Mouse (Mus musculus) neural tube, embryonic 15.5 days (tissue): ENCODE data around the gene Oasl1. TPM values are rescaled to one million over a fixed set of nuclear protein-coding genes. Genes with fewer than 3 reads are reported as not detected.
A peak's percentile ranks its signal among the peaks of the same experiment; 100 is the strongest.
"Not testable (repeated sequence)": the region's sequence is repeated elsewhere in the genome, so short reads cannot be mapped to it uniquely, and the experiment has no call there.

Source experiments
- ATAC-seq: fragments of 200-750 bp; cut with Nextera tagmentation; 2 replicates; pipeline ENCODE4 v1.8.0; 2017; ENCODE audit warnings: mild to moderate bottlenecking, moderate TSS enrichment, moderate library complexity; ENCODE audit not compliant: low FRiP score
- H3K27ac ChIP-seq: fragments of 300-500 bp; sonication (generic); replicated peaks from 2 replicates; pipeline ENCODE4 v1.5.1; 2015; ENCODE audit warnings: mild to moderate bottlenecking, inconsistent platforms
- H3K27me3 ChIP-seq: fragments of 300-500 bp; sonication (generic); replicated peaks from 2 replicates; pipeline ENCODE4 v1.6.1; 2015; ENCODE audit warnings: inconsistent platforms
- H3K36me3 ChIP-seq: fragments of 300-500 bp; sonication (generic); 2 replicates; pipeline ENCODE4 v1.6.1; 2015; ENCODE audit warnings: inconsistent platforms
- H3K4me1 ChIP-seq: fragments of 300-500 bp; sonication (generic); 2 replicates; pipeline ENCODE4 v1.6.1; 2015; ENCODE audit warnings: inconsistent platforms
- H3K4me2 ChIP-seq: fragments of 300-500 bp; sonication (generic); 2 replicates; pipeline ENCODE4 v1.6.1; 2015; ENCODE audit warnings: inconsistent platforms, mild to moderate bottlenecking, moderate library complexity
- H3K4me3 ChIP-seq: fragments of 300-500 bp; sonication (generic); replicated peaks from 2 replicates; pipeline ENCODE4 v1.5.1; 2015; ENCODE audit warnings: mild to moderate bottlenecking, inconsistent platforms
- H3K9ac ChIP-seq: fragments of 300-500 bp; sonication (generic); replicated peaks from 2 replicates; pipeline ENCODE4 v1.6.1; 2015; ENCODE audit warnings: mild to moderate bottlenecking, inconsistent platforms
- H3K9me3 ChIP-seq: fragments of 300-500 bp; sonication (generic); replicated peaks from 2 replicates; pipeline ENCODE4 v1.6.1; 2016; ENCODE audit warnings: inconsistent platforms
- WGBS: fragments of 180-500 bp; shearing (Covaris S2); methylation state at CpG from one replicate; pipeline ENCODE4 v1.1.7; 2015; ENCODE audit warnings: mixed read lengths; 5-methylcytosine and 5-hydroxymethylcytosine counted together
- polyA plus RNA-seq: library from polyadenylated mRNA; unstranded; fragments of >200 nt; fragmentation: Nextera tagmentation; extraction: Ambion mirVana; gene quantifications from 2 replicates; pipeline ENCODE4 v1.2.1, GENCODE M21; 2015

Oasl1 gene
- 0.79 and 1.2 TPM in 2 replicates for polyA plus RNA-seq

DNA sequence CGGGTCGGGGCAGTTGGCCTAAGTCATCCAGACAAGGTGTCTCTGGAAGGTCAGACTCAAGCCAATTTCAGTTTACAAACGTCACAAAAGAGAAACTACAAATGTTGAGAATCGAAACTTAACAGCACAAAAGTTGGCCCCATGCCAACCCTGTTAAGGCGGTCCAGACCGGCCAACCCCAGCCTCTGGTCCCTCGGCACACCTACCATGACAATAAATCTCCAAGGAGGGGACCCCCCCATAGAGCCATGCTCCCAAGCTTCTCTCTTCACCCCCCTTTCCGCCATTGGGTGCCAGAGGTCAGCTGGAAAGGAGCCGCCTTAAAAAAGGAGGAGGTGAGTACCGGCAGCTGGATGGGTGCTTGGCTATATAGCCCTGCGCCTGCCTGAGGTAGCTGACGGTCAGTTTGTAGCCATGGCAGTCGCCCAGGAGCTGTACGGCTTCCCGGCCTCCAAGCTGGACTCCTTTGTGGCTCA, at the start of gene Oasl1:
Gene Oasl1, plus strand, starts transcription at position 243 of the 476 bp plus-strand sequence.
- Histone ChIP-seq H3K27me3 (no peaks in the 10 kb centered on the region), H3K4me1 (peaks cover 4% of the 10 kb centered on the region), H3K36me3 (no peaks in the 10 kb centered on the region), H3K27ac (no peak within 1 kb of the TSS), H3K4me2 (peak within 1 kb of the TSS; percentile 48), H3K9ac (no peak within 1 kb of the TSS), H3K4me3 (no peak within 1 kb of the TSS; the same call in 1 of the 2 replicates), H3K9me3 (no peaks in the 10 kb centered on the region)
- ATAC-seq, result no peak
- 31% methylated on average over 14 of the region's 15 CpGs for WGBS

DNA sequence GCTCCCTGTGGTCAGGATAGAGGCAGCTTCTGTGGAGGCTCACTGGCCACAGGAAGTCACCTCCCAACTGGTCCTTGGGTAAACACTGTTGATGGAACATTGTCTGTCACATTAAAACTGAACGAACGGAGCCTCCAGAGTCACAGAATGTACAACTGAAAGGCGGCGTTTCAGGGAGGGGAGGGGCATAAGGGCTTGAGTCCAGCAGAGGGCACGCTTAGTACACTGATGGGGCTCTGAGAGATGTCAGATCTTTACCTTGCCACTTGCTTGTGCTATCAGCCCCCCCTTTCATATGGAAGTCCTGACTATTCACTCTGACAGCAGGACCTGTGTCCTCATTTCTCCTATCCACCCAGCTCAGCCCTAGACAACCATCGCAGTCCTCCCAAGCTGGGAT, 47.2 kb upstream of the Oasl1 start:
- H3K4me2 ChIP-seq, result no peak overlapping the region
- 58% methylated on average over 6 of the region's 6 CpGs for WGBS
- ATAC-seq, result no peak

DNA sequence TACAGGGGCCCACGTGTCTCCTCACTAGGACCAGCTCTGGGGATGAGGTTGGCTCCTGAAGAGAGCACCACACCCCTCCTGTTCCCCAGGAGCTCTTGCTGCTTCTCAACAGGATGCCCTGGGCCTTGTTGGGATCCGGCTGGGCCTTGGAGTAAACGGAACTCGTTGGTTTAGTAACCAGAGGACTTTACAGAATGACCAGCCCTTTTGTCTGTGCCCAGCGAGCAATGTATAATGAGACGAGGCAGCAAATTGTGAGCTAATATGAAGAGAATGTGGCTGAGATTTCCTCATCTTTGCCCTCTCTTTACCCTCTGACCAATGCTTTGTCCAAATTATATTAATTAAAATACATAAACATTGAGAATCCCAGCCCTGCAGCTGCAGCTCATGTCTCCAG, 46.7 kb upstream of the Oasl1 start:
- ATAC-seq, result no peak
- Histone ChIP-seq H3K36me3 (no peaks in the 10 kb centered on the region), H3K4me1 (no peaks in the 10 kb centered on the region), H3K9me3 (no peaks in the 10 kb centered on the region), H3K4me2 (no peak overlapping the region), H3K27ac (no peak overlapping the region), H3K9ac (no peak overlapping the region), H3K27me3 (no peaks in the 10 kb centered on the region), H3K4me3 (no peak overlapping the region)
- WGBS, result 40% methylated on average over 6 of the region's 6 CpGs

More for the DNA sequence above, 47.2 kb upstream of the Oasl1 start:
- Histone ChIP-seq H3K4me3 (no peak overlapping the region), H3K36me3 (no peaks in the 10 kb centered on the region), H3K9ac (no peak overlapping the region), H3K27me3 (no peaks in the 10 kb centered on the region), H3K9me3 (no peaks in the 10 kb centered on the region), H3K27ac (no peak overlapping the region), H3K4me1 (no peaks in the 10 kb centered on the region)

DNA sequence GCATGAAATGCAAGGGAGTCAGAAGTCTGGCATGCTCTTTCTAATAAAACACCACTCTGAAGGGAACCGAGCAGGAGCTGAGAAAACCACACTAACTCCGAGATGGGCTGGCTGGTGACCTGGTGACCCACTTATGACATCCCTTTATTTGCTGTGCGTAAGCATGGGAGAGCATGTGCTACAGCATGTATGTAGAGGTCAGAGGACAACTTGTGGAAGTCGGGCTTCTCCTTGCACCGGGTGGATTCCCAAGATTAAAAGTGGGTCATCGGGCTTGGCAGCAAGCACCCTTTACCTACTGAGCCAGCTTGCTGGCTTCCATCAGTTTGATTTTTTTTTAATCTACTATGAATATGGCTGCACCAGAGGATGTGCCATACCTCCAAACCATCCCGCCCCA, 45.6 kb upstream of the Oasl1 start:
- H3K9me3 ChIP-seq, result no peaks in the 10 kb centered on the region
- no peak overlapping the region for H3K4me3 ChIP-seq
- H3K4me2 ChIP-seq, result no peak overlapping the region
- no peaks in the 10 kb centered on the region for H3K4me1 ChIP-seq
- H3K27ac ChIP-seq, result no peak overlapping the region
- no peaks in the 10 kb centered on the region for H3K36me3 ChIP-seq
- WGBS, result 67% methylated on average over 7 of the region's 7 CpGs
- no peaks in the 10 kb centered on the region for H3K27me3 ChIP-seq
- ATAC-seq, result no peak
- no peak overlapping the region for H3K9ac ChIP-seq

DNA sequence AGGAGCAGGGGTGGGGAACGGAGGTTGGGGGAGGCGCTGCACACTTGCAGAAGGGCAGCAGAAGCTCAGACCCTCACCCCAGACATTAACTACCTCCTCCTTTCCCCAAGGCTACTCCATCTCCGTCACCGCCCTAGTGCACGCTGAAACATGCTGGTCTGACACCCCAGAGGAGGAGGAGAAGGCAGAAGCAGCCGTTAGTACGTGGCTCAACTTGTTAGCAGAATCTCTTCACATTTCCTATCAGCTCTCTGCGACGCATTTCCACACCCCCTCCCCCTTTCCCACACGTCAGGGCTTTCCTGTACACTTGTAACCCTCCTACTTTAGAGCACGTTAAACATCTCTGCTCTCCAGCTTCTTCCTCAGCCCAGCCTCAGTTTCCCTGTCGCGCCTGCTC, 43.6 kb upstream of the Oasl1 start:
- Histone ChIP-seq H3K9me3 (no peaks in the 10 kb centered on the region), H3K27ac (no peak overlapping the region), H3K27me3 (no peaks in the 10 kb centered on the region), H3K4me2 (no peak overlapping the region), H3K9ac (no peak overlapping the region), H3K4me3 (no peak overlapping the region), H3K36me3 (no peaks in the 10 kb centered on the region), H3K4me1 (no peaks in the 10 kb centered on the region)
- ATAC-seq, result no peak
- 68% methylated on average over 13 of the region's 13 CpGs for WGBS

DNA sequence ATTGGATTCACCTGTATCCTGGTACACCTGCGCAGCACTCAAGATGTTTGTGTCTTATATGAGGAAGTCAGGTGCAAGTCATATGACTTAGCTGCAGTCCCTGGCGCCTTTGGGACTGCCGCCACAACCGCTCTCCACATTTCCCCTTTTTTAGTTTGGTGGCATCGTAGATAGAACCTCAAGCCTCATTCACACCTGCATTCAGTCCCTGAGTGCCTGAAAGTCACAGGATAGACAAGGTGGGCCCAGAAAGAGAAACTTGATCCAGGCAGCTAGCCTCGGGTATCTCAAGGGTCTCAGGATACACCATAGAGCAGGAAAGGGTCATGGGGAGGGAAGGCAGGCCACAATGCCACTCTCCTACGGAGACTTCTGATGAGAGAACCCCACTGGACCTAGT, 40.7 kb upstream of the Oasl1 start:
- 97% methylated on average over 6 of the region's 7 CpGs for WGBS
- not testable (repeated sequence) for H3K9me3 ChIP-seq, H3K27me3 ChIP-seq

DNA sequence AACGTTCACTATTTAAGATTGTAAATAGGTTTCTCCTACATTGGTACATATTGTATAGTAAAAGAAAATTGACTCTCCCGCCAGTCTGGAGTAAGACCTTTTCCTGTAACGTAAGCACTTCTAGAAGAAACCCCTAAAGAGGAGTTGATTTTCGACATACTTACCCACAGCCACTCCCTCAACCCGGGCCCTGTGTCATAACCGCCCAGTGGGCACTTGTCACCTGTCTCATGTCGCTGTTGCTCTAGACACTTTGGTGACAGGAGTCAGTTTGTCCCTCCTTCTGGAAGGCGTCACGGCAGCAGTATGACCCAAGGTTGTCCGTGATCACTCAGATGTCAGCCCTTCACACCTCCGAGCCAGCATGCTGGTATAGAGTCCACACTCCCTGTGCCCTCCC, 40.0 kb upstream of the Oasl1 start:
- no peaks in the 10 kb centered on the region for H3K27me3 ChIP-seq
- H3K4me1 ChIP-seq, result no peaks in the 10 kb centered on the region
- H3K27ac ChIP-seq, result no peak overlapping the region
- no peaks in the 10 kb centered on the region for H3K9me3 ChIP-seq
- no peak overlapping the region for H3K9ac ChIP-seq
- H3K36me3 ChIP-seq, result no peaks in the 10 kb centered on the region
- no peak overlapping the region for H3K4me2 ChIP-seq
- 91% methylated on average over 11 of the region's 11 CpGs for WGBS
- no peak for ATAC-seq
- no peak overlapping the region for H3K4me3 ChIP-seq

More for the DNA sequence above, 40.7 kb upstream of the Oasl1 start:
- not testable (repeated sequence) for H3K36me3 ChIP-seq, H3K4me2 ChIP-seq, H3K27ac ChIP-seq, ATAC-seq, H3K4me3 ChIP-seq, H3K4me1 ChIP-seq, H3K9ac ChIP-seq

DNA sequence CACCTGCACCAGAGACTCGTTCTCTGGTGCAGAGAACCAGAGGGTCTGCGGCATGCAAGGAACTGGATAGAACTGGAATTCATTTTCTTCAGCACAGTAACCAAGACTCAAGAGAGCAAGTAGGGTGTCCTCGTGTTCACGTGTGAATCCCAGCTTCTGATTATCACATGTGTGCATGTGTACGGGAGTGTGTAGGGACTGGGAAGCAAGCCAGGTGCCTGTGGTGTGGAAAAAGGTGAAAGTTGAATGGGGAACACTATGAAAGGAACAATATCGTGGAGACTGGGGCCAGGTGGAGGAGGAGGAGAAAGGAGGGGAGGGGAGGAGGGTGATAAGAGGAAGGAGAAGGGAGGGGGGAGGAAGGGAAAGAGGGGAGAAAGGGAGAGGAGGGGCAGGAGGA, 36.2 kb upstream of the Oasl1 start:
- no peak overlapping the region for H3K27ac ChIP-seq
- 85% methylated on average over 6 of the region's 6 CpGs for WGBS
- H3K9me3 ChIP-seq, result no peaks in the 10 kb centered on the region
- H3K4me1 ChIP-seq, result no peaks in the 10 kb centered on the region
- no peak for ATAC-seq
- no peak overlapping the region for H3K9ac ChIP-seq
- H3K4me2 ChIP-seq, result no peak overlapping the region
- no peaks in the 10 kb centered on the region for H3K27me3 ChIP-seq
- H3K36me3 ChIP-seq, result no peaks in the 10 kb centered on the region
- no peak overlapping the region for H3K4me3 ChIP-seq

DNA sequence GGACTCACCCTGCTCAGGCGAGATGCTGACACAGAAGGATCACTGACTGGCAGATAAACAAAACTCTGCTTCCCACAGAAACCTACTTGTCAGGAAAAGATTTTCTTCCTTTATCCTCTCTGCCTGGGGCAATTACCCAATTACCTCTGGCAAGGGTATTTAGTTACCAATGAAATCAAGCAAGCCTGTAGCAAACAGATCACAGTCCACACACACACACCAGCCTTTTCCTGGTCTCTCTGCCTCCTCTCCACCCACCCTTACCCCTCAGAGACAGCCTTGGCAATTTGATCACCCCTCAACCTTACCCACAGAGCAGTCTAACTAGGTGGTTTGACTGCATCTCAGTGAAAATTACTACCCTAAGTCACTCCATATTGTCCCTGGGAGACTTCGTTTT, 34.0 kb upstream of the Oasl1 start:
- Histone ChIP-seq H3K27ac (no peak overlapping the region), H3K9ac (no peak overlapping the region)
- no peak for ATAC-seq

DNA sequence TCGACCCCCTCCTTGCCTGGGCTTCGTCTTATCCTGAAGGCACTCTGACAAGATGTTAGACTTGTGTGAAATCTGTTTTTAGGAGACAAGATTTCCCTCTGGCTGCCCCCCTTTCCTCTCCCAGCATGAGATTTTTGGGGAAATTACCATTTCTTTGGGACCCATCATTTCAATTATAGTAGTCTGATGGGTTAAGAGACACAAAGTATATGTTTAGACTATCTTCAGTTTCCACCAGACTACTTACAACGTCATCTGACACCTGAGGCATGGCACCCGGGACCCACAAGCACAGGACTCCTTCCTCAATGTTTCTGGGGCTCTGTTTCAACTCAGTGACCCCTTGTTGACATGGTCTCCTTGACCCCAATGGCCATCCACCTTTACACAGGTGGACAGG, 27.5 kb upstream of the Oasl1 start:
- Histone ChIP-seq H3K9ac (no peak overlapping the region), H3K36me3 (no peaks in the 10 kb centered on the region), H3K27ac (no peak overlapping the region), H3K4me2 (no peak overlapping the region), H3K9me3 (no peaks in the 10 kb centered on the region), H3K27me3 (no peaks in the 10 kb centered on the region), H3K4me3 (no peak overlapping the region), H3K4me1 (no peaks in the 10 kb centered on the region; the same call in 1 of the 2 replicates)
- 89% methylated on average over 4 of the region's 4 CpGs for WGBS
- ATAC-seq, result no peak

More for the DNA sequence above, 34.0 kb upstream of the Oasl1 start:
- H3K4me1 ChIP-seq, result no peaks in the 10 kb centered on the region
- no peak overlapping the region for H3K4me3 ChIP-seq
- no peaks in the 10 kb centered on the region for H3K27me3 ChIP-seq
- no peaks in the 10 kb centered on the region for H3K36me3 ChIP-seq
- no peak overlapping the region for H3K4me2 ChIP-seq
- H3K9me3 ChIP-seq, result no peaks in the 10 kb centered on the region
- 90% methylated on average over 2 of the region's 2 CpGs for WGBS

DNA sequence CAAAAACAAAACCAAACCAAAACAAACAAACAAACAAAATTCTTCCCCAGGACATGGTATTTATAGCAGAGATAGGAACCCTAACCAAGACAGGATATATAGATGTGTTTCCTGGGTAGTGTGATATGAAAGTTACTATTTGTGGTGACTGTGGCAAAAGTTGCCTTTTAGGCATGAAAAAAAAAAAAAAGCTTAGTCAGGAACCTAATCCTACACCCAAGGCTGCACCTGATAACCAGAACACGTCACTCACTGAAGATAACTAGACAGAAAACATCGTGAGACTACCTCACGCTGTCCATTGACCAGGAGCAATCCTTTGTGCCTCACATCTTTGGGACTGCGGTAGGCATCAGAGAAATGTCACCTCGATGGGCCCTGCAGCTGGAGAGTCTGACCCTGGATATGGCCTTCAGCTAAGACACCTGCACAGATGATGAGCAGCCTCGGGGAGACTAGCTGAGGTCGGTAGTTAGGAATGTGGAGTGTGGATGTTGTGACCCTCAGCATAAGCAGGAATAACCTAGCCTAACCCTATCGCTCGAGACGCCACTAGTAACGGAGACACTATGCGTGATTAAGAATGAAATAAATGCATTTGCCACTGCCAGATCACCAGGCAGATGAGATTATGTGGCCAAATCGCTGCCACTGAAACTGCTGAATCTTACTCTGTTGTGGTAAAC, 26.2 kb upstream of the Oasl1 start, which contains the start of gene Oasl2:
Gene Oasl2, plus strand, starts transcription at position 249 of the 686 bp plus-strand sequence.
- Histone ChIP-seq H3K4me1 (no peaks in the 10 kb centered on the region; the same call in 1 of the 2 replicates), H3K27me3 (no peaks in the 10 kb centered on the region), H3K27ac (no peak within 1 kb of the TSS), H3K4me2 (peak within 1 kb of the TSS; percentile 28), H3K9ac (no peak within 1 kb of the TSS), H3K36me3 (no peaks in the 10 kb centered on the region), H3K9me3 (no peaks in the 10 kb centered on the region), H3K4me3 (no peak within 1 kb of the TSS)
- WGBS, result 75% methylated on average over 13 of the region's 13 CpGs
- no peak for ATAC-seq

DNA sequence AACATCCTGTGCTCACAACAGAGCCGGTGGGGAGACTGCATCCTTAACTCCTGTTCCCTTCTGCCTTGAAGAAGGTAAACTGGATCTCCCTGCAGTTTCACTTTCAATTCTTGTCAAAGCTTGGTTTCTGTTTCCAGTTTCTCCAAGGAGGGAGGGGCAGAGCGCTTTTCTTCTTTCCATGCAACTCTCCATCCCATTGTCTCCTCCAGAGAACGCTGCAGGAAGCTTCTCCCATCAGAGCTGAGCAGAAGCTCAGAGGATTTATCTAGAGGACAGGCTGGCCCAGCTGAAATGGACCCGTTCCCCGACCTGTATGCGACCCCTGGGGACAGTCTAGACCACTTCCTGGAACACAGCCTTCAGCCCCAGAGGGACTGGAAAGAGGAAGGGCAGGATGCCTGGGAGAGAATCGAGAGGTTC, 25.7 kb upstream of the Oasl1 start:
- no peaks in the 10 kb centered on the region for H3K27me3 ChIP-seq
- 12% methylated on average over 7 of the region's 7 CpGs for WGBS
- H3K9ac ChIP-seq, result no peak overlapping the region
- H3K27ac ChIP-seq, result no peak overlapping the region
- no peaks in the 10 kb centered on the region; the same call in 1 of the 2 replicates for H3K4me1 ChIP-seq
- ATAC-seq, result no peak
- no peaks in the 10 kb centered on the region for H3K9me3 ChIP-seq
- no peak overlapping the region for H3K4me3 ChIP-seq
- no peaks in the 10 kb centered on the region for H3K36me3 ChIP-seq
- peak overlapping the region; percentile 28 for H3K4me2 ChIP-seq
